Mouse (Mus musculus) liver, embryonic 14.5 days (tissue): ENCODE results near the gene Ccdc71. TPM values are rescaled to one million over a fixed set of nuclear protein-coding genes. Genes with fewer than 3 reads are reported as not detected.

Experiments
- ATAC-seq: fragments of 200-750 bp; cut with Nextera tagmentation; 2 replicates; pipeline ENCODE4 v1.8.0; 2017; ENCODE audit warnings: moderate number of reproducible peaks, mild to moderate bottlenecking, moderate library complexity; ENCODE audit not compliant: insufficient read depth
- DNase-seq, 3 experiments: peaks; one replicate each; pipeline ENCODE4 v3.0.0-alpha.2; 2012 to 2013; ENCODE audit warnings: low read depth in 3 of 3, low spot score in 3 of 3
- H3K27ac ChIP-seq: fragments of 300-500 bp; sonication (generic); 2 replicates; pipeline ENCODE4 v1.5.1; 2014; ENCODE audit warnings: moderate library complexity, mild to moderate bottlenecking, control low read depth, inconsistent platforms
- H3K27me3 ChIP-seq: fragments of 300-500 bp; sonication (generic); 2 replicates; pipeline ENCODE4 v1.6.1; 2014; ENCODE audit warnings: mild to moderate bottlenecking, low read length, moderate library complexity; ENCODE audit not compliant: control insufficient read depth, insufficient read depth
- H3K36me3 ChIP-seq: fragments of 300-500 bp; sonication (generic); replicated peaks from 2 replicates; pipeline ENCODE4 v1.6.1; 2014; ENCODE audit warnings: low read depth; ENCODE audit not compliant: control insufficient read depth, insufficient read depth
- H3K4me1 ChIP-seq, 2 experiments: fragments of 200-500 bp in 1 of 2; fragments of 300-500 bp in 1 of 2; sonication (generic) in 1 of 2; replicated peaks; 2 replicates each; pipeline ENCODE4 v1.6.1; 2012 to 2014; ENCODE audit warnings: antibody characterized with exemption in 1 of 2, inconsistent platforms in 1 of 2, low read length in 1 of 2; ENCODE audit not compliant: control insufficient read depth in 2 of 2, insufficient read depth in 2 of 2
- H3K4me2 ChIP-seq: fragments of 300-500 bp; sonication (generic); 2 replicates; pipeline ENCODE4 v1.6.1; 2014; ENCODE audit warnings: low read depth, mild to moderate bottlenecking, control low read depth, moderate library complexity
- H3K4me3 ChIP-seq, 2 experiments: fragments of 200-500 bp in 1 of 2; fragments of 300-500 bp in 1 of 2; sonication (generic) in 1 of 2; 2 replicates each; pipeline ENCODE4 v1.5.1; 2012 to 2014; ENCODE audit warnings: low read depth in 2 of 2, low read length in 2 of 2, mild to moderate bottlenecking in 2 of 2, control low read depth in 1 of 2, inconsistent platforms in 1 of 2, moderate library complexity in 1 of 2; ENCODE audit not compliant: insufficient read depth in 1 of 2
- H3K9ac ChIP-seq: fragments of 300-500 bp; sonication (generic); replicated peaks from 2 replicates; pipeline ENCODE4 v1.6.1; 2014; ENCODE audit warnings: mild to moderate bottlenecking, control low read depth, moderate library complexity
- H3K9me3 ChIP-seq: fragments of 300-500 bp; sonication (generic); 2 replicates; pipeline ENCODE4 v1.6.1; 2016; ENCODE audit warnings: low read length, mixed read lengths; ENCODE audit not compliant: control insufficient read depth
- CTCF ChIP-seq: IDR thresholded peaks from 2 replicates; pipeline ENCODE4 v1.5.1; 2016; ENCODE audit warnings: antibody characterized with exemption, low read depth, control low read depth
- EP300 ChIP-seq: IDR thresholded peaks from 2 replicates; pipeline ENCODE4 v1.6.1; 2016; ENCODE audit warnings: antibody characterized with exemption, low read depth
- WGBS: fragments of 180-500 bp; shearing (Covaris S2); extraction: QIAGEN DNeasy Blood & Tissue Kit; methylation state at CpG from one replicate; pipeline ENCODE4 v1.1.7; 2014; ENCODE audit not compliant: insufficient replicate concordance; 5-methylcytosine and 5-hydroxymethylcytosine counted together
- polyA plus RNA-seq, 2 experiments: library from polyadenylated mRNA; depleted of rRNA in 1 of 2; stranded (reverse) in 1 of 2; unstranded in 1 of 2; fragments of >200 nt; fragmentation: Nextera tagmentation in 1 of 2; extraction: Ambion mirVana in 1 of 2; gene quantifications; 2 replicates each; pipeline versions ENCODE4 v1.2.1 to v1.2.3; 2012 to 2014

The Ccdc71 gene
- polyA plus RNA-seq, 2 experiments: 9.7 to 14.5 TPM

GRCm38 (mm10) chr9:108463713-108464112, 3.4 kb downstream of the Ccdc71 start:
- H3K9me3 ChIP-seq: no peaks in the 10 kb centered on the region
- DNase-seq: no peak
- 88% methylated on average over 9 of the region's 9 CpGs for WGBS
- H3K4me3 ChIP-seq: no peak overlapping the region
- peaks cover 15% of the 10 kb centered on the region for H3K36me3 ChIP-seq
- no peak overlapping the region for H3K27ac ChIP-seq
- no peak overlapping the region for H3K9ac ChIP-seq
- H3K27me3 ChIP-seq: no peaks in the 10 kb centered on the region
- TF ChIP-seq EP300 (no peak), CTCF (no peak)
- peaks cover 12% of the 10 kb centered on the region in 2 experiments for H3K4me1 ChIP-seq
- no peak overlapping the region for H3K4me2 ChIP-seq
- ATAC-seq: no peak

- no peak for TF ChIP-seq EP300
- TF ChIP-seq CTCF: no peak
- H3K4me3 ChIP-seq: no peak overlapping the region
- no peaks in the 10 kb centered on the region for H3K9me3 ChIP-seq
- DNase-seq: no peak
- H3K9ac ChIP-seq: no peak overlapping the region
- H3K27me3 ChIP-seq: no peaks in the 10 kb centered on the region
- WGBS: 65% methylated on average over 2 of the region's 2 CpGs
- no peak overlapping the region for H3K27ac ChIP-seq
- no peak overlapping the region for H3K4me2 ChIP-seq
- H3K4me1 ChIP-seq: peaks cover 7 to 10% of the 10 kb centered on the region in 2 experiments
- H3K36me3 ChIP-seq: peaks cover 15% of the 10 kb centered on the region
- no peak for ATAC-seq
Observed at GRCm38 (mm10) chr9:108466219-108466618, 5.9 kb downstream of the Ccdc71 start.

- Histone ChIP-seq H3K27me3 (no peaks in the 10 kb centered on the region), H3K9me3 (no peaks in the 10 kb centered on the region), H3K9ac (no peak overlapping the region), H3K4me2 (no peak overlapping the region), H3K4me3 (no peak overlapping the region), H3K36me3 (peaks cover 3% of the 10 kb centered on the region; the same call in 1 of the 2 replicates), H3K4me1 (no peaks in the 10 kb centered on the region), H3K27ac (no peak overlapping the region)
- 69% methylated on average over 5 of the region's 5 CpGs for WGBS
- ATAC-seq: no peak
- TF ChIP-seq CTCF: no peak
- TF ChIP-seq EP300: no peak
- no peak for DNase-seq
Observed at GRCm38 (mm10) chr9:108469430-108469829, 9.1 kb downstream of the Ccdc71 start.

- no peak for DNase-seq
- 54% methylated on average over 4 of the region's 4 CpGs for WGBS
- H3K9ac ChIP-seq: no peak overlapping the region
- no peaks in the 10 kb centered on the region for H3K9me3 ChIP-seq
- no peaks in the 10 kb centered on the region for H3K27me3 ChIP-seq
- no peak overlapping the region for H3K4me3 ChIP-seq
- no peak overlapping the region for H3K27ac ChIP-seq
- ATAC-seq: no peak
- peaks cover 3% of the 10 kb centered on the region; the same call in 1 of the 2 replicates for H3K36me3 ChIP-seq
- no peak overlapping the region for H3K4me2 ChIP-seq
- H3K4me1 ChIP-seq: no peaks in the 10 kb centered on the region
- TF ChIP-seq CTCF (no peak), EP300 (no peak)
Observed at GRCm38 (mm10) chr9:108469845-108470244, 9.5 kb downstream of the Ccdc71 start.

DNA sequence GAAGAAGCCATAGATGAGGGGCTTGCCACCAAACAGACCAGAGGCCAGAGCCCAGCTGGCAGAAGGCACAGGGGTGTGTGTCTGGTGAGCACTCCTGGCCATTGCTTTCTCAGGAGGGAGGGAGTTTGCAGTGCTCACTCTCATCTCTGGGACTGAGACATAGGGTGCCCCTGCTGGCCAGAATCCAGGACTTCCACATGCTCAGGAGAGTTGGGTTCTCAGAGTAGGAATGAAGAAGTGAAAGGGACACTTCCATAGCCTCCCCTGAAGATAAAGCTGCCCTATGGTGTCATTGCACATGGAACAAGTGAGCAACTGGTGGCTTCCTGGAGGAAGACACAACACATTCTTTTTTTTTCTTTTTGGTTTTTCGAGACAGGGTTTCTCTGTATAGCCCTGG, 14.2 kb downstream of the Ccdc71 start:
- 33% methylated on average over 1 of the region's 1 CpGs for WGBS
- H3K9me3 ChIP-seq: no peaks in the 10 kb centered on the region
- no peak for DNase-seq
- TF ChIP-seq EP300: no peak
- peak; percentile 29 for TF ChIP-seq CTCF
- peaks cover 0 to 6% of the 10 kb centered on the region in 2 experiments; a peak in 1 of 4 replicates for H3K4me1 ChIP-seq
- no peaks in the 10 kb centered on the region; the same call in 1 of the 2 replicates for H3K27me3 ChIP-seq
- H3K27ac ChIP-seq: no peak overlapping the region
- H3K9ac ChIP-seq: no peak overlapping the region
- H3K4me2 ChIP-seq: no peak overlapping the region
- no peak overlapping the region for H3K4me3 ChIP-seq
- ATAC-seq: no peak
- no peaks in the 10 kb centered on the region for H3K36me3 ChIP-seq
